In the genomic region with DNA sequence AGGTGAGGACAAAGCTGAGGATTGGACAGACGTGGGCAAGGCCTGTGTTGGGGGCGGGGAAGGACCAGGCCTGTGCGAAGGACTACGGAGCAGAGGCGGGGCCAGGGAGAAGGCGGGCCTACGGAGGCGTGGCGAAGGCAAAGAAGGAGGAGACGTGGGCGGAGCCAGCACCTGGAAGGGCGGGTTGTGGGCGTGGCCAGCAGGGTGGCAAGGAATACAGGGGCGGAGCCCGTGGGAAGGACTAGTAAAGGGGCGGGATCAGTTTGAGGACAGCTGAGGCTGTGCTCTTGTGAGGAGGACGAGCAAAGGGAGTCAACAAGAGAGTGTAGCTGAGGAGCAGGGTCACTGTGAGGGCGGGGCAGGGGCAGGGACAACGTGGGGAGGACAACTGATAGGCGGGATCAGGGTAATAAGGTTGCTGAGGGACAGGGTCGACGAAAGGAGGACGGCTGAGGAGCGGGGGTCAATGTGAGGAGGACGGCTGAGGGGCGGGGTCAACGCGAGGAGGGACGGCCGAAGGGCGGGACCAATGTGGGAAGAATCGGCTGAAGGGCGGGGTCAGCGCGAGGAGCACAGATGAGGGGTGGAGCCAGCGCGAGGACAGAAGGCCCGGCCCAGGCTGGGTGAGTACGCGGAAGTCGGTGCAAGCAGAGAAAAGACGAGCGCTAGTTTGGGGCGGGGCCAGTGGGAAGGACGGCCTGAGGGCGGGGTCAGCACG, we compare ENCODE assay signal across 8 mouse cellular contexts. TPM values are rescaled to one million over a fixed set of nuclear protein-coding genes. Genes with fewer than 3 reads are reported as not detected.
DNase-seq lines count a peak whose midpoint lies in the region; ATAC-seq and TF ChIP-seq lines count a peak whose summit lies in the region.

No protein-coding gene starts in this region.

- H3ac ChIP-seq in C2C12 (ENCODE audit: control insufficient read depth, insufficient read length, low read depth), result peak overlapping the region; percentile 51
- peak overlapping the region; percentile 44 for H3ac ChIP-seq in myocyte (ENCODE audit: control insufficient read depth, insufficient read length)

- ATAC-seq in heart, embryonic 11.5 days (replicated peaks; ENCODE audit: insufficient number of reproducible peaks, low FRiP score, low TSS enrichment), result peak; percentile 89
- ATAC-seq in kidney, embryonic 16.5 days (ENCODE audit: low FRiP score, low TSS enrichment), result peak; percentile 91

- peak overlapping the region; percentile 99 for H3K4me2 ChIP-seq in heart, embryonic 11.5 days
- H3K4me2 ChIP-seq in kidney, embryonic 16.5 days (replicated peaks; ENCODE audit: low read depth, low read length), result peak overlapping the region; percentile 93
- peak overlapping the region; percentile 82 for H3K4me2 ChIP-seq in myocyte (ENCODE audit: low read depth)

- peaks cover 15% of the 10 kb centered on the region for H3K79me2 ChIP-seq in C2C12 (ENCODE audit: control insufficient read depth, insufficient read depth)
- peaks cover 35% of the 10 kb centered on the region for H3K79me2 ChIP-seq in liver, adult 2 months (ENCODE audit: control insufficient read depth, insufficient read depth, low read length)
- peaks cover 3% of the 10 kb centered on the region for H3K79me2 ChIP-seq in myocyte (ENCODE audit: control insufficient read depth, insufficient read depth)

- WGBS in heart, embryonic 11.5 days (ENCODE audit: insufficient replicate concordance), result 1% methylated on average over 47 of the region's 47 CpGs
- under 1% methylated on average over 40 of the region's 47 CpGs for WGBS in kidney, embryonic 16.5 days
- under 1% methylated on average over 47 of the region's 47 CpGs for WGBS in liver, adult 2 months

- no peak for TF ChIP-seq CTCF in C2C12 (IDR thresholded peaks at IDR 0.05; ENCODE audit: control insufficient read depth, insufficient read depth, insufficient read length)
- no peak for TF ChIP-seq CTCF in brain, embryonic 14.5 days (IDR thresholded peaks at IDR 0.05; ENCODE audit: borderline replicate concordance, extremely low read depth, insufficient read depth, insufficient read length)
- no peak for TF ChIP-seq CTCF in liver, adult 2 months (IDR thresholded peaks at IDR 0.05; ENCODE audit: low read depth, low read length)

- no peak for TF ChIP-seq POLR2A in brain, embryonic 14.5 days (IDR thresholded peaks at IDR 0.05; ENCODE audit: borderline replicate concordance, extremely low read depth, insufficient read depth, insufficient read length, poor library complexity, severe bottlenecking)
- no peak for TF ChIP-seq POLR2A in liver, adult 2 months (IDR thresholded peaks at IDR 0.05; ENCODE audit: extremely low read depth, insufficient read depth, low read length)
- peak; percentile 59 for TF ChIP-seq POLR2A in myocyte (IDR thresholded peaks at IDR 0.05; ENCODE audit: insufficient read length, low read depth)

- peak; percentile 99 for DNase-seq in brain, embryonic 14.5 days (ENCODE audit: low read depth)
- DNase-seq in liver, adult 2 months (ENCODE audit: extremely low read depth, low read depth, low spot score), result peak; percentile 96
- peak; percentile 99 for DNase-seq in splenic B cell, adult 2 months (ENCODE audit: low read depth, low spot score)

- peak overlapping the region; percentile 80 for H3K27ac ChIP-seq in heart, embryonic 11.5 days (ENCODE audit: low read depth, low read length)
- H3K27ac ChIP-seq in kidney, embryonic 16.5 days (ENCODE audit: low read length), result peak overlapping the region; percentile 87
- H3K27ac ChIP-seq in liver, adult 2 months (replicated peaks; ENCODE audit: insufficient read depth, low read depth, low read length), result peak overlapping the region; percentile 80

- H3K27me3 ChIP-seq in C2C12 (ENCODE audit: control insufficient read depth, insufficient read depth, insufficient read length) (no peaks in the 10 kb centered on the region), myocyte (ENCODE audit: control insufficient read depth, insufficient read depth, insufficient read length) (no peaks in the 10 kb centered on the region)
- H3K27me3 ChIP-seq in erythroblast, embryonic 14.5 days (ENCODE audit: control insufficient read depth), result no peaks in the 10 kb centered on the region
- H3K27me3 ChIP-seq in heart, embryonic 11.5 days (ENCODE audit: control insufficient read depth, insufficient read depth, low read length), result 0 out of 2 replicates have a peak, but pooled peaks cover 5% of the 10 kb centered on the region
- H3K27me3 ChIP-seq in kidney, embryonic 16.5 days (ENCODE audit: insufficient read depth, low read length), result 0 out of 2 replicates have a peak, but pooled peaks cover 4% of the 10 kb centered on the region
- no peaks in the 10 kb centered on the region for H3K27me3 ChIP-seq in liver, adult 2 months (ENCODE audit: control insufficient read depth, insufficient read depth, low read length)
- H3K27me3 ChIP-seq in splenic B cell, adult 2 months (ENCODE audit: control insufficient read depth, insufficient read depth, low read length, poor library complexity, severe bottlenecking), result no peaks in the 10 kb centered on the region

- no peaks in the 10 kb centered on the region; the same call in 1 of the 2 replicates for H3K9me3 ChIP-seq in erythroblast, embryonic 14.5 days (ENCODE audit: control insufficient read depth, low read length)
- no peaks in the 10 kb centered on the region for H3K9me3 ChIP-seq in heart, embryonic 11.5 days (replicated peaks; ENCODE audit: control insufficient read depth, low read length)
- H3K9me3 ChIP-seq in kidney, embryonic 16.5 days (ENCODE audit: low read length), result no peaks in the 10 kb centered on the region

- H3K4me1 ChIP-seq in erythroblast, embryonic 14.5 days (ENCODE audit: control insufficient read depth), result peaks cover 78% of the 10 kb centered on the region
- peaks cover 37% of the 10 kb centered on the region for H3K4me1 ChIP-seq in heart, embryonic 11.5 days (ENCODE audit: control insufficient read depth, insufficient read depth, low read length)
- H3K4me1 ChIP-seq in kidney, embryonic 16.5 days (ENCODE audit: insufficient read depth, low read length), result peaks cover 50% of the 10 kb centered on the region
- peaks cover 15% of the 10 kb centered on the region for H3K4me1 ChIP-seq in liver, adult 2 months (ENCODE audit: control insufficient read depth, insufficient read depth, low read length)

- peak overlapping the region; percentile 44 for H3K4me3 ChIP-seq in C2C12 (ENCODE audit: insufficient read depth, poor library complexity, severe bottlenecking)
- H3K4me3 ChIP-seq in erythroblast, embryonic 14.5 days (replicated peaks), result peak overlapping the region; percentile 84
- peak overlapping the region; percentile 97 for H3K4me3 ChIP-seq in heart, embryonic 11.5 days (ENCODE audit: low read depth, low read length)
- peak overlapping the region; percentile 80 for H3K4me3 ChIP-seq in kidney, embryonic 16.5 days (ENCODE audit: low read length)
- peak overlapping the region; percentile 52 for H3K4me3 ChIP-seq in liver, adult 2 months (ENCODE audit: insufficient read depth, low read depth, low read length)
- peak overlapping the region; percentile 38 for H3K4me3 ChIP-seq in myocyte

- H3K36me3 ChIP-seq in C2C12 (ENCODE audit: control insufficient read depth, insufficient read depth), result no peaks in the 10 kb centered on the region
- peaks cover 43% of the 10 kb centered on the region for H3K36me3 ChIP-seq in erythroblast, embryonic 14.5 days (ENCODE audit: control insufficient read depth)
- no peaks in the 10 kb centered on the region for H3K36me3 ChIP-seq in heart, embryonic 11.5 days (ENCODE audit: control insufficient read depth, insufficient read depth, low read length)
- no peaks in the 10 kb centered on the region for H3K36me3 ChIP-seq in kidney, embryonic 16.5 days (ENCODE audit: insufficient read depth, low read length)
- no peaks in the 10 kb centered on the region for H3K36me3 ChIP-seq in liver, adult 2 months (ENCODE audit: control insufficient read depth, insufficient read depth, low read length)
- H3K36me3 ChIP-seq in myocyte (ENCODE audit: control insufficient read depth, insufficient read depth), result no peaks in the 10 kb centered on the region
- H3K36me3 ChIP-seq in splenic B cell, adult 2 months (ENCODE audit: control insufficient read depth, insufficient read depth, low read length, poor library complexity, severe bottlenecking), result no peaks in the 10 kb centered on the region

- peak overlapping the region; percentile 65 for H3K9ac ChIP-seq in heart, embryonic 11.5 days (ENCODE audit: low read depth, low read length)
- H3K9ac ChIP-seq in kidney, embryonic 16.5 days (replicated peaks; ENCODE audit: low read length), result peak overlapping the region; percentile 65
- H3K9ac ChIP-seq in liver, adult 2 months (ENCODE audit: low read depth, low read length), result peak overlapping the region; percentile 46

- peaks cover 1% of the 10 kb centered on the region for H3K79me3 ChIP-seq in C2C12 (ENCODE audit: low read depth)

TF ChIP-seq in C2C12, 6 proteins besides CTCF, POLR2A, EP300 and RAD21:
- TF ChIP-seq USF1 (IDR thresholded peaks at IDR 0.05; ENCODE audit: low read depth), result no peak
- no peak for TF ChIP-seq MYOG (IDR thresholded peaks at IDR 0.05; ENCODE audit: control insufficient read depth, extremely low read depth, insufficient read length)
- TF ChIP-seq MYOD1 (IDR thresholded peaks at IDR 0.05; ENCODE audit: control insufficient read depth, insufficient read length, low read depth), result no peak
- peak; percentile 12 for TF ChIP-seq MAX (IDR thresholded peaks at IDR 0.05)
- no peak for TF ChIP-seq FOSL1 (IDR thresholded peaks at IDR 0.05; ENCODE audit: insufficient read depth, low read length, poor library complexity, severe bottlenecking)
- TF ChIP-seq CEBPB (IDR thresholded peaks at IDR 0.05; ENCODE audit: low read depth), result no peak

TF ChIP-seq in myocyte, 11 proteins besides CTCF, POLR2A, EP300 and RAD21:
- TF ChIP-seq SRF (IDR thresholded peaks at IDR 0.05; ENCODE audit: control insufficient read depth, insufficient read length, low read depth), result peak; percentile 79
- TF ChIP-seq REST (IDR thresholded peaks at IDR 0.05; ENCODE audit: insufficient read depth, insufficient read length), result no peak
- no peak for TF ChIP-seq USF1 (IDR thresholded peaks at IDR 0.05; ENCODE audit: low read depth)
- TF ChIP-seq MYOD1 (IDR thresholded peaks at IDR 0.05; ENCODE audit: control insufficient read depth in 1 of 3, insufficient read length in 2 of 3, low read depth in 2 of 3), result peak in 1 of 3 experiments; percentile 1
TF ChIP-seq in myocyte: peak in this region for 2.

RNA-seq across cellular contexts. Expression of a gene that starts 0.5 kb away (rescaled TPM):
- polyA plus RNA-seq in C2C12 (2012; fragmentation: generic; extraction: Trizol), result 20.7 TPM
- polyA plus RNA-seq in brain, embryonic 14.5 days (2012; rRNA removed), result 8.1 and 16.9 TPM in 2 replicates
- polyA plus RNA-seq in erythroblast, embryonic 14.5 days (2012), result 331 and 361 TPM in 2 replicates
- polyA plus RNA-seq in heart, embryonic 11.5 days (2014; fragmentation: Nextera tagmentation; extraction: Ambion mirVana), result 6.9 and 7.9 TPM in 2 replicates
- 1.5 and 1.6 TPM in 2 replicates for polyA plus RNA-seq in kidney, embryonic 16.5 days (2015; fragmentation: Nextera tagmentation; extraction: Ambion mirVana)
- total RNA-seq in liver, adult 2 months (2014; rRNA removed), result 7.9 and 8.4 TPM in 2 replicates
- polyA plus RNA-seq in liver, adult 2 months (2012; rRNA removed), result 56.5 and 67.5 TPM in 2 replicates
- 22.6 TPM for polyA plus RNA-seq in myocyte (2012; fragmentation: generic; extraction: Trizol)

Comparison
In these comparisons a context has a peak if more than half of its experiments do, and no peak if none do; other contexts are left out.
1. Peak in every context shown above with its lines: DNase-seq, ATAC-seq, H3K4me3 ChIP-seq and H3K27ac ChIP-seq.
2. H3K4me3 ChIP-seq: peak in every context shown above with its lines; median percentile 97 in heart, embryonic 11.5 days; 84 in erythroblast, embryonic 14.5 days; 80 in kidney, embryonic 16.5 days; 52 in liver, adult 2 months; 44 in C2C12; 38 in myocyte.